Mouse (Mus musculus) gastrocnemius, adult 18-20 months (tissue): ENCODE results near the gene AB124611. TPM values are rescaled to one million over a fixed set of nuclear protein-coding genes. Genes with fewer than 3 reads are reported as not detected.
"Not testable (repeated sequence)": the region's sequence is repeated elsewhere in the genome, so short reads cannot be mapped to it uniquely, and the experiment has no call there.

Experiments
- DNase-seq: peaks from one replicate; pipeline ENCODE4 v3.0.0; 2021; ENCODE audit warnings: low spot score
- total RNA-seq, 2 experiments: library from RNA; stranded (reverse); gene quantifications; 2 replicates each; pipeline ENCODE4 v1.2.3; 2021

The AB124611 gene
- total RNA-seq, 2 experiments from 2014 or later = 0.30 to 0.50 TPM

- not testable (repeated sequence) for DNase-seq
Observed at GRCm38 (mm10) chr9:21518690-21519089, 7.3 kb upstream of the AB124611 start.

- no peak for DNase-seq
Observed at GRCm38 (mm10) chr9:21525142-21525936, 637 bp upstream of the AB124611 start.

- no peak for DNase-seq
Observed at GRCm38 (mm10) chr9:21526634-21526944, 613 bp downstream of the AB124611 start.

- DNase-seq = no peak
Observed at GRCm38 (mm10) chr9:21527100-21527801, 1.3 kb downstream of the AB124611 start.

GRCm38 (mm10) chr9:21527917-21528324 is 1.9 kb downstream of the AB124611 start:
- DNase-seq = no peak

- no peak for DNase-seq
Observed at GRCm38 (mm10) chr9:21536501-21536900, 10.5 kb downstream of the AB124611 start.

GRCm38 (mm10) chr9:21537009-21537408 is 11.0 kb downstream of the AB124611 start:
- no peak for DNase-seq

- no peak for DNase-seq
Observed at GRCm38 (mm10) chr9:21539981-21540753, 14.2 kb downstream of the AB124611 start.

GRCm38 (mm10) chr9:21542001-21542400 is 16.0 kb downstream of the AB124611 start:
- DNase-seq = not testable (repeated sequence)

GRCm38 (mm10) chr9:21545351-21545915 is 19.5 kb downstream of the AB124611 start:
- no peak for DNase-seq

GRCm38 (mm10) chr9:21545916-21546788 is 20.2 kb downstream of the AB124611 start:
- DNase-seq = peak; percentile 100

GRCm38 (mm10) chr9:21546789-21547074 is 20.8 kb downstream of the AB124611 start, which contains the start of gene Carm1:
TSS of gene Carm1 (plus strand) at chr9:21546894.
- no peak for DNase-seq

GRCm38 (mm10) chr9:21547075-21547941 is 21.3 kb downstream of the AB124611 start:
- DNase-seq = peak; percentile 56

GRCm38 (mm10) chr9:21551049-21551448 is 25.1 kb downstream of the AB124611 start:
- peak; percentile 27 for DNase-seq

GRCm38 (mm10) chr9:21553607-21554273 is 27.8 kb downstream of the AB124611 start:
- DNase-seq = no peak

- no peak for DNase-seq
Observed at GRCm38 (mm10) chr9:21555198-21555742, 29.3 kb downstream of the AB124611 start.

GRCm38 (mm10) chr9:21556996-21557395 is 31.0 kb downstream of the AB124611 start:
- DNase-seq = no peak

- no peak for DNase-seq
Observed at GRCm38 (mm10) chr9:21557556-21557955, 31.6 kb downstream of the AB124611 start.

- DNase-seq = no peak
Observed at GRCm38 (mm10) chr9:21558366-21558765, 32.4 kb downstream of the AB124611 start.
